Mouse (Mus musculus): ENCODE results near the gene Nanog. TPM values are rescaled to one million over a fixed set of nuclear protein-coding genes. Genes with fewer than 3 reads are reported as not detected.
A peak's percentile ranks its signal among the peaks of the same experiment; 100 is the strongest.

The Nanog gene
- polyA plus RNA-seq, 1 experiment from 2014 or later, result 0.32 TPM

GRCm38 (mm10) chr6:122762952-122763700, 55.8 kb downstream of the Nanog start:
- Histone ChIP-seq H3K27me3 (ENCODE audit: control insufficient read depth, insufficient read depth, low read length) (peaks cover 2% of the 10 kb centered on the region; the same call in 1 of the 2 replicates), H3K4me3 (ENCODE audit: low read depth, low read length) (no peak overlapping the region), H3K27ac (ENCODE audit: low read depth, low read length) (no peak overlapping the region), H3K4me2 (replicated peaks; ENCODE audit: low read depth, low read length) (no peak overlapping the region), H3K9me3 (ENCODE audit: control insufficient read depth, low read length) (no peaks in the 10 kb centered on the region), H3K36me3 (ENCODE audit: control insufficient read depth, insufficient read depth, low read length) (no peaks in the 10 kb centered on the region), H3K9ac (ENCODE audit: low read depth, low read length) (no peak overlapping the region), H3K4me1 (replicated peaks; ENCODE audit: control insufficient read depth, insufficient read depth, low read length) (no peaks in the 10 kb centered on the region)
- DNase-seq (ENCODE audit: low spot score) (no peak), ATAC-seq (ENCODE audit: low FRiP score) (no peak)
- WGBS, result 83% methylated on average over 11 of the region's 11 CpGs

GRCm38 (mm10) chr6:122763844-122764445, 56.7 kb downstream of the Nanog start:
- Histone ChIP-seq H3K4me1 (replicated peaks; ENCODE audit: control insufficient read depth, insufficient read depth, low read length) (no peaks in the 10 kb centered on the region), H3K36me3 (ENCODE audit: control insufficient read depth, insufficient read depth, low read length) (no peaks in the 10 kb centered on the region), H3K27ac (ENCODE audit: low read depth, low read length) (no peak overlapping the region), H3K4me3 (ENCODE audit: low read depth, low read length) (peak overlapping the region; percentile 39), H3K4me2 (replicated peaks; ENCODE audit: low read depth, low read length) (peak overlapping the region; percentile 65), H3K9me3 (ENCODE audit: control insufficient read depth, low read length) (no peaks in the 10 kb centered on the region), H3K27me3 (ENCODE audit: control insufficient read depth, insufficient read depth, low read length) (peaks cover 2% of the 10 kb centered on the region; the same call in 1 of the 2 replicates), H3K9ac (ENCODE audit: low read depth, low read length) (peak overlapping the region; percentile 53; the same call in 1 of the 2 replicates)
- ATAC-seq (ENCODE audit: low FRiP score) (peak; percentile 11; the same call in 1 of the 2 replicates), DNase-seq (ENCODE audit: low spot score) (no peak)
- 37% methylated on average over 17 of the region's 17 CpGs for WGBS

Other genes with a start within 250 kb of the Nanog start
- gene Rimklb, start 208.7 kb upstream of the Nanog start, polyA plus RNA-seq (2014; fragmentation: Nextera tagmentation; extraction: Ambion mirVana), result 62.1 and 63.4 TPM in 2 replicates
- gene Mfap5, start 201.6 kb upstream of the Nanog start, polyA plus RNA-seq (2014; fragmentation: Nextera tagmentation; extraction: Ambion mirVana), result 1.2 and 1.6 TPM in 2 replicates
- gene Aicda, start 153.7 kb upstream of the Nanog start, polyA plus RNA-seq (2014; fragmentation: Nextera tagmentation; extraction: Ambion mirVana), result 0.11 TPM in 1 of 2 replicates, not detected in the other
- gene Apobec1, start 105.0 kb upstream of the Nanog start, polyA plus RNA-seq (2014; fragmentation: Nextera tagmentation; extraction: Ambion mirVana), result 1.7 and 2.1 TPM in 2 replicates
- 0.25 TPM in 1 of 2 replicates, not detected in the other for gene Gdf3, start 97.4 kb upstream of the Nanog start, polyA plus RNA-seq (2014; fragmentation: Nextera tagmentation; extraction: Ambion mirVana)
- not detected in 2 replicates for gene Dppa3, start 81.1 kb upstream of the Nanog start, polyA plus RNA-seq (2014; fragmentation: Nextera tagmentation; extraction: Ambion mirVana)
- 23.5 and 29.2 TPM in 2 replicates for gene Slc2a3, start 94.2 kb downstream of the Nanog start, polyA plus RNA-seq (2014; fragmentation: Nextera tagmentation; extraction: Ambion mirVana)
- gene Foxj2, start 112.4 kb downstream of the Nanog start, polyA plus RNA-seq (2014; fragmentation: Nextera tagmentation; extraction: Ambion mirVana), result 3.0 and 4.0 TPM in 2 replicates
- 1.8 and 2.0 TPM in 2 replicates for gene C3ar1, start 148.7 kb downstream of the Nanog start, polyA plus RNA-seq (2014; fragmentation: Nextera tagmentation; extraction: Ambion mirVana)
- 78.4 and 82.3 TPM in 2 replicates for gene Necap1, start 167.0 kb downstream of the Nanog start, polyA plus RNA-seq (2014; fragmentation: Nextera tagmentation; extraction: Ambion mirVana)
- gene Clec4a1, start 214.4 kb downstream of the Nanog start, polyA plus RNA-seq (2014; fragmentation: Nextera tagmentation; extraction: Ambion mirVana), result 1.7 and 2.0 TPM in 2 replicates
- 0.63 and 0.81 TPM in 2 replicates for gene Clec4a3, start 245.0 kb downstream of the Nanog start, polyA plus RNA-seq (2014; fragmentation: Nextera tagmentation; extraction: Ambion mirVana)